Mouse (Mus musculus): Measurements from ENCODE around the gene Ddx18.

Ddx18 gene

GRCm38 (mm10) chr1:121567521-121568489 is at the start of gene Ddx18:
Ddx18 (minus strand) TSS chr1:121567989.
- DNase-seq (ENCODE audit: low read depth, low spot score), result peak; percentile 96

GRCm38 (mm10) chr1:121608000-121608399 is 40.2 kb upstream of the Ddx18 start:
- DNase-seq (ENCODE audit: low read depth, low spot score), result no peak

- peak; percentile 6 for DNase-seq (ENCODE audit: low read depth, low spot score)
Observed at GRCm38 (mm10) chr1:121605118-121605517, 37.3 kb upstream of the Ddx18 start.

GRCm38 (mm10) chr1:121601893-121602292 is 34.1 kb upstream of the Ddx18 start:
- no peak for DNase-seq (ENCODE audit: low read depth, low spot score)

- DNase-seq (ENCODE audit: low read depth, low spot score), result peak; percentile 51
Observed at GRCm38 (mm10) chr1:121601084-121601483, 33.3 kb upstream of the Ddx18 start.

- no peak for DNase-seq (ENCODE audit: low read depth, low spot score)
Observed at GRCm38 (mm10) chr1:121598421-121598820, 30.6 kb upstream of the Ddx18 start.

- no peak for DNase-seq (ENCODE audit: low read depth, low spot score)
Observed at GRCm38 (mm10) chr1:121596951-121597625, 29.3 kb upstream of the Ddx18 start.

- no peak for DNase-seq (ENCODE audit: low read depth, low spot score)
Observed at GRCm38 (mm10) chr1:121584838-121585237, 17.0 kb upstream of the Ddx18 start.

GRCm38 (mm10) chr1:121581133-121581855 is 13.5 kb upstream of the Ddx18 start:
- no peak for DNase-seq (ENCODE audit: low read depth, low spot score)

- peak; percentile 65 for DNase-seq (ENCODE audit: low read depth, low spot score)
Observed at GRCm38 (mm10) chr1:121577491-121577890, 9.7 kb upstream of the Ddx18 start.

GRCm38 (mm10) chr1:121570522-121570921 is 2.7 kb upstream of the Ddx18 start:
- DNase-seq (ENCODE audit: low read depth, low spot score), result no peak

GRCm38 (mm10) chr1:121557861-121558260 is 9.9 kb downstream of the Ddx18 start:
- no peak for DNase-seq (ENCODE audit: low read depth, low spot score)

- DNase-seq (ENCODE audit: low read depth, low spot score), result peak; percentile 21
Observed at GRCm38 (mm10) chr1:121551457-121551835, 16.3 kb downstream of the Ddx18 start.

- DNase-seq (ENCODE audit: low read depth, low spot score), result no peak
Observed at GRCm38 (mm10) chr1:121550801-121551456, 16.9 kb downstream of the Ddx18 start.

- DNase-seq (ENCODE audit: low read depth, low spot score), result peak; percentile 55
Observed at GRCm38 (mm10) chr1:121549456-121549855, 18.3 kb downstream of the Ddx18 start.

GRCm38 (mm10) chr1:121548667-121549066 is 19.1 kb downstream of the Ddx18 start:
- DNase-seq (ENCODE audit: low read depth, low spot score), result no peak

GRCm38 (mm10) chr1:121546844-121547243 is 20.9 kb downstream of the Ddx18 start:
- no peak for DNase-seq (ENCODE audit: low read depth, low spot score)

GRCm38 (mm10) chr1:121540361-121540760 is 27.4 kb downstream of the Ddx18 start:
- DNase-seq (ENCODE audit: low read depth, low spot score), result no peak

- DNase-seq (ENCODE audit: low read depth, low spot score), result no peak
Observed at GRCm38 (mm10) chr1:121531439-121531838, 36.4 kb downstream of the Ddx18 start.

- no peak for DNase-seq (ENCODE audit: low read depth, low spot score)
Observed at GRCm38 (mm10) chr1:121529286-121529685, 38.5 kb downstream of the Ddx18 start.

- peak; percentile 87 for DNase-seq (ENCODE audit: low read depth, low spot score)
Observed at GRCm38 (mm10) chr1:121528399-121528720, 39.4 kb downstream of the Ddx18 start, which contains the start of gene Htr5b. Htr5b (minus strand) TSS chr1:121528465.
